Mouse (Mus musculus): ENCODE data around the gene Glra1. TPM values are rescaled to one million over a fixed set of nuclear protein-coding genes. Genes with fewer than 3 reads are reported as not detected.

The Glra1 gene
- polyA plus RNA-seq, 1 experiment: not detected

- Histone ChIP-seq H3K27me3 (replicated peaks) (no peaks in the 10 kb centered on the region), H3K4me1 (peaks cover 56% of the 10 kb centered on the region), H3K9me3 (no peaks in the 10 kb centered on the region), H3K4me3 (replicated peaks) (peak overlapping the region; percentile 98), H3K36me3 (replicated peaks; ENCODE audit: low read length) (peaks cover 20% of the 10 kb centered on the region)
- TF ChIP-seq GATA1 (IDR thresholded peaks at IDR 0.05; ENCODE audit: borderline replicate concordance, low read length) (no peak), FLI1 (IDR thresholded peaks at IDR 0.05; ENCODE audit: low read length) (no peak)
Observed at GRCm38 (mm10) chr11:55471467-55471866, 136.5 kb downstream of the Glra1 start.

GRCm38 (mm10) chr11:55470761-55471160 lies 137.2 kb downstream of the Glra1 start:
- TF ChIP-seq FLI1 (IDR thresholded peaks at IDR 0.05; ENCODE audit: low read length): no peak
- no peak for TF ChIP-seq GATA1 (IDR thresholded peaks at IDR 0.05; ENCODE audit: borderline replicate concordance, low read length)
- H3K4me1 ChIP-seq: peaks cover 50% of the 10 kb centered on the region
- H3K27me3 ChIP-seq (replicated peaks): no peaks in the 10 kb centered on the region
- peak overlapping the region; percentile 98 for H3K4me3 ChIP-seq (replicated peaks)
- H3K36me3 ChIP-seq (replicated peaks; ENCODE audit: low read length): peaks cover 17% of the 10 kb centered on the region
- no peaks in the 10 kb centered on the region for H3K9me3 ChIP-seq

GRCm38 (mm10) chr11:55469923-55470691 lies 137.9 kb downstream of the Glra1 start:
- peaks cover 15% of the 10 kb centered on the region for H3K36me3 ChIP-seq (replicated peaks; ENCODE audit: low read length)
- peaks cover 49% of the 10 kb centered on the region for H3K4me1 ChIP-seq
- peak overlapping the region; percentile 98 for H3K4me3 ChIP-seq (replicated peaks)
- no peaks in the 10 kb centered on the region for H3K9me3 ChIP-seq
- TF ChIP-seq FLI1 (IDR thresholded peaks at IDR 0.05; ENCODE audit: low read length) (no peak), GATA1 (IDR thresholded peaks at IDR 0.05; ENCODE audit: borderline replicate concordance, low read length) (no peak)
- no peaks in the 10 kb centered on the region for H3K27me3 ChIP-seq (replicated peaks)

- Histone ChIP-seq H3K4me1 (peaks cover 44% of the 10 kb centered on the region), H3K9me3 (no peaks in the 10 kb centered on the region)
- TF ChIP-seq GATA1 (IDR thresholded peaks at IDR 0.05; ENCODE audit: borderline replicate concordance, low read length) (no peak), FLI1 (IDR thresholded peaks at IDR 0.05; ENCODE audit: low read length) (no peak)
Observed at GRCm38 (mm10) chr11:55469048-55469843, 138.8 kb downstream of the Glra1 start, which contains the start of gene G3bp1. Gene G3bp1, plus strand, starts transcription at chr11:55469685.

GRCm38 (mm10) chr11:55468611-55469047 lies 139.4 kb downstream of the Glra1 start:
- Histone ChIP-seq H3K9me3 (no peaks in the 10 kb centered on the region), H3K4me1 (peaks cover 37% of the 10 kb centered on the region), H3K36me3 (replicated peaks; ENCODE audit: low read length) (peaks cover 6% of the 10 kb centered on the region), H3K27me3 (replicated peaks) (no peaks in the 10 kb centered on the region), H3K4me3 (replicated peaks) (peak overlapping the region; percentile 98)
- TF ChIP-seq GATA1 (IDR thresholded peaks at IDR 0.05; ENCODE audit: borderline replicate concordance, low read length) (no peak), FLI1 (IDR thresholded peaks at IDR 0.05; ENCODE audit: low read length) (no peak)

More at GRCm38 (mm10) chr11:55469048-55469843, 138.8 kb downstream of the Glra1 start, which contains the start of gene G3bp1:
- Histone ChIP-seq H3K4me3 (replicated peaks) (peak within 1 kb of the TSS; percentile 98), H3K27me3 (replicated peaks) (no peaks in the 10 kb centered on the region), H3K36me3 (replicated peaks; ENCODE audit: low read length) (peaks cover 10% of the 10 kb centered on the region)

- Histone ChIP-seq H3K9me3 (no peaks in the 10 kb centered on the region), H3K27me3 (replicated peaks) (no peaks in the 10 kb centered on the region), H3K4me1 (peaks cover 33% of the 10 kb centered on the region), H3K4me3 (replicated peaks) (peak overlapping the region; percentile 98), H3K36me3 (replicated peaks; ENCODE audit: low read length) (peaks cover under 1% of the 10 kb centered on the region)
- TF ChIP-seq GATA1 (IDR thresholded peaks at IDR 0.05; ENCODE audit: borderline replicate concordance, low read length): no peak
- no peak for TF ChIP-seq FLI1 (IDR thresholded peaks at IDR 0.05; ENCODE audit: low read length)
Observed at GRCm38 (mm10) chr11:55468012-55468411, 140.0 kb downstream of the Glra1 start.

GRCm38 (mm10) chr11:55465177-55465576 lies 142.8 kb downstream of the Glra1 start:
- Histone ChIP-seq H3K4me3 (replicated peaks) (no peak overlapping the region), H3K36me3 (replicated peaks; ENCODE audit: low read length) (no peaks in the 10 kb centered on the region), H3K4me1 (peaks cover 35% of the 10 kb centered on the region), H3K9me3 (no peaks in the 10 kb centered on the region), H3K27me3 (replicated peaks) (no peaks in the 10 kb centered on the region)
- TF ChIP-seq FLI1 (IDR thresholded peaks at IDR 0.05; ENCODE audit: low read length) (no peak), GATA1 (IDR thresholded peaks at IDR 0.05; ENCODE audit: borderline replicate concordance, low read length) (no peak)

GRCm38 (mm10) chr11:55464707-55465106 lies 143.3 kb downstream of the Glra1 start:
- TF ChIP-seq FLI1 (IDR thresholded peaks at IDR 0.05; ENCODE audit: low read length) (no peak), GATA1 (IDR thresholded peaks at IDR 0.05; ENCODE audit: borderline replicate concordance, low read length) (no peak)
- Histone ChIP-seq H3K9me3 (no peaks in the 10 kb centered on the region), H3K4me3 (replicated peaks) (no peak overlapping the region), H3K36me3 (replicated peaks; ENCODE audit: low read length) (no peaks in the 10 kb centered on the region), H3K4me1 (peaks cover 40% of the 10 kb centered on the region), H3K27me3 (replicated peaks) (no peaks in the 10 kb centered on the region)

Other genes starting within 250 kb of the Glra1 start
- gene Sparc, start 185.0 kb downstream of the Glra1 start, polyA plus RNA-seq (2012; ENCODE audit: insufficient read depth, low replicate concordance): 11.1 TPM in 1 of 2 replicates, not detected in the other
- 110 and 126 TPM in 2 replicates for gene Atox1, start 147.0 kb downstream of the Glra1 start, polyA plus RNA-seq (2012; ENCODE audit: insufficient read depth, low replicate concordance)
- 12.3 and 44.5 TPM in 2 replicates for gene G3bp1, start 138.5 kb downstream of the Glra1 start, polyA plus RNA-seq (2012; ENCODE audit: insufficient read depth, low replicate concordance)

Measured in megakaryocyte, embryonic 14.5 days (primary cell).